Mouse (Mus musculus) heart, postnatal 0 days (tissue): ENCODE measurements at regions not wholly inside any gene's neighbourhood (a gene's known extent, or its start where the extent isn't known, plus 50 kb on each side); places are given as distances from the start of the nearest gene placed in this dataset.

ENCODE experiments used
- ATAC-seq: fragments of 200-750 bp; cut with Nextera tagmentation; 2 replicates; pipeline ENCODE4 v1.8.0; 2017; ENCODE audit warnings: low read depth, moderate number of reproducible peaks, moderate library complexity; ENCODE audit not compliant: insufficient read depth
- DNase-seq: peaks from one replicate; pipeline ENCODE4 v3.0.0-alpha.2; 2016; ENCODE audit warnings: low spot score
- H3K27ac ChIP-seq: fragments of 300-500 bp; sonication (generic); 2 replicates; pipeline ENCODE4 v1.5.1; 2014; ENCODE audit warnings: low read depth, mild to moderate bottlenecking
- H3K27me3 ChIP-seq: fragments of 300-500 bp; sonication (generic); 2 replicates; pipeline ENCODE4 v1.6.1; 2014; ENCODE audit warnings: low read length, mixed read lengths; ENCODE audit not compliant: control insufficient read depth, insufficient read depth
- H3K36me3 ChIP-seq: fragments of 300-500 bp; sonication (generic); replicated peaks from 2 replicates; pipeline ENCODE4 v1.6.1; 2014; ENCODE audit warnings: low read length, mixed read lengths; ENCODE audit not compliant: control insufficient read depth, insufficient read depth
- H3K4me1 ChIP-seq: fragments of 300-500 bp; sonication (generic); 2 replicates; pipeline ENCODE4 v1.6.1; 2014; ENCODE audit warnings: antibody characterized with exemption; ENCODE audit not compliant: control insufficient read depth, insufficient read depth
- H3K4me2 ChIP-seq: fragments of 300-500 bp; sonication (generic); 2 replicates; pipeline ENCODE4 v1.6.1; 2014; ENCODE audit warnings: low read depth, mild to moderate bottlenecking, low read length, moderate library complexity
- H3K4me3 ChIP-seq: fragments of 300-500 bp; sonication (generic); 2 replicates; pipeline ENCODE4 v1.5.1; 2014; ENCODE audit warnings: low read depth, low read length
- H3K9ac ChIP-seq: fragments of 300-500 bp; sonication (generic); replicated peaks from 2 replicates; pipeline ENCODE4 v1.6.1; 2014; ENCODE audit warnings: low read depth, low read length, mixed read lengths
- H3K9me3 ChIP-seq: fragments of 300-500 bp; sonication (generic); replicated peaks from 2 replicates; pipeline ENCODE4 v1.6.1; 2016; ENCODE audit warnings: low read length; ENCODE audit not compliant: control insufficient read depth
- CTCF ChIP-seq: IDR thresholded peaks from 2 replicates; pipeline ENCODE4 v1.5.1; 2016; ENCODE audit warnings: antibody characterized with exemption, control low read depth, low read depth
- EP300 ChIP-seq: IDR thresholded peaks from 2 replicates; pipeline ENCODE4 v1.6.1; 2016; ENCODE audit warnings: antibody characterized with exemption, low read depth
- WGBS: fragments of 180-500 bp; shearing (Covaris S2); extraction: QIAGEN DNeasy Blood & Tissue Kit; methylation state at CpG from one replicate; pipeline ENCODE4 v1.1.7; 2014; 5-methylcytosine and 5-hydroxymethylcytosine counted together

DNA sequence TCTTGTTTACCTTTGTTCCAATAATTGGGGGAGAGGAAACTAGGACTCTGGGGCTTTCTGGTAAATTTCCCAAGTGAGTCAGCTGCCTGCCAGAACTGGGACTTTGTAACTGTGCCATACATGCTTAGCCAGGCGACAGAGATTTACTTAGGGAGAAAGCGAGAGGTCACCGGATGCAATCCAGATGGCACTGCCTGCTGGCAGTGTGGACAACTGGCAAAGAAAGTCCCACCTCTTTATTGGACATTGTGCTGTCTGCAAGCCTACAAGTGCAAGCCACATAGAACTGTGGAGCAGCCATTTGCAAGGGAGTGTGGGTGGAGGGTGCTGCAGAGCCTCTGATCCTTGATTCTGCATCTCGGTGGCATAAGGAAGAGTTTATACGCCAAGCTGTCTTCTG lies 362.7 kb downstream of the Rps15a start:
- Histone ChIP-seq H3K27ac (no peak overlapping the region), H3K9ac (no peak overlapping the region), H3K4me1 (no peaks in the 10 kb centered on the region), H3K9me3 (no peaks in the 10 kb centered on the region), H3K36me3 (no peaks in the 10 kb centered on the region), H3K27me3 (no peaks in the 10 kb centered on the region), H3K4me2 (no peak overlapping the region), H3K4me3 (no peak overlapping the region)
- WGBS, result 74% methylated on average over 5 of the region's 5 CpGs
- ATAC-seq (no peak), DNase-seq (no peak)
- TF ChIP-seq CTCF (no peak), EP300 (no peak)

DNA sequence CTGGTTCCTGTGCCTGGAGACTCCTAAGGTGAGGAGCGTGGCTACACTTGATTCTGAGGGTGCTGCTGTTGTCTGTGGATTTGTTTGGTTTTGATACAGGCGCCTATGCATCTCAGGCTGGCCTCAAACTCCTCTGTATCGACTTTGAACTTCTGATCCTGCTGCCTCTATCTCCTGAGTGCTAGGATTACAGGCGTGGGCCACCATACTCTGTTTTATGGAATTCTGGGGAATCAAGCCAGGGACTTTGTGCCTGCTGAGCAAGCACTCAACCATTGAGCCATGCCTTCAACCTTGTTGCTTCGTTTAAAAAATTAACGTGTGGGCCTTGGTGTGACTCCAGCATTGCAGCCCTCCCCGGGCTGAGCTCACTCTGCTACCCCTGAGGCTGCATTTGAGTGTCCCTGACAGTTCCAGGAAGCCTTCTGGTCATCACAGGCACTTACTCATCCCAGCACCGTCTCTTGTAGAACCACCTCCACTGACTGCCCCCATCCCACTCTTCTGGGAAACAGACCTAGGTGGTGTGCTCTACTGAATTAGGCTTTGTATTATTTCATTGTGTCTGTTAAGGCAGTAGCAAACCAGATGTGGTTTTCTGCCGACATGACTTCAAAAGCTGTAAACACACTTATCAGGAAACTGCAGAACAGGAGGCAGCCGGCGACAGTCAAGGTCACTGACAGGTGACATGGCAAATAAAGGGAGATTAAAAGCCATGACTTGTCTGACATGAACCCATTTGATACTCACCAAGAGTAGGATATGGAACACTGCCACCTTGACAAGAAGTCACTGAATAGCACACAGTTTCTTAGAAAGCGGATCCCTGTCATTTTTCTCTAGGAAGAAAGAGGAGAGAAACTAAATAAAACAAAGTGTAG lies 363.4 kb downstream of the Rps15a start:
- Histone ChIP-seq H3K27me3 (no peaks in the 10 kb centered on the region), H3K4me2 (no peak overlapping the region), H3K9me3 (no peaks in the 10 kb centered on the region), H3K27ac (no peak overlapping the region), H3K4me1 (no peaks in the 10 kb centered on the region), H3K36me3 (no peaks in the 10 kb centered on the region), H3K4me3 (no peak overlapping the region), H3K9ac (no peak overlapping the region)
- no peak for TF ChIP-seq CTCF
- TF ChIP-seq EP300, result no peak
- 48% methylated on average over 12 of the region's 12 CpGs for WGBS
- ATAC-seq (no peak), DNase-seq (no peak)

GRCm38 (mm10) chr7:117747991-117748390 lies 367.2 kb downstream of the Xylt1 start:
- WGBS, result 61% methylated on average over 4 of the region's 4 CpGs

DNA sequence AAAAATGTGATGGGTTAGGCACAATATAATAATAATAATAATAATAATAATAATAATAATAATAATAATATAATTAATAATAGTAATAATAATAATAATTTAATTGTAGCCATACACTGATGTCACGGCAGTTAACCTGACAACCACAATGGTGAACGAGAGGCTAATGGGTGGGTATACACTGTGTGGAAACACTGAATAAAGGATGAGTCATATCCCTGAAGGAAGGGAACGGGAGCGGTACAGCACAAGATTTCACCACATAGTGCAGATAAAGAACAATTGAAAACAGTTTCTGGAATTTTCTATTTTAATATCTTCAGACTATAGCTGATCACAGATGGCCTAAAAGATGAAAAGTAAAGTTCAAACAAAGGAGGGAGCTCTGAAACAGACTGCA lies 365.6 kb downstream of the Xylt1 start:
- TF ChIP-seq EP300 (no peak), CTCF (no peak)
- no peak for ATAC-seq

More at GRCm38 (mm10) chr7:117747991-117748390, 367.2 kb downstream of the Xylt1 start:
- DNase-seq (no peak), ATAC-seq (no peak)
- H3K9ac ChIP-seq, result no peak overlapping the region
- no peak overlapping the region for H3K27ac ChIP-seq
- H3K4me1 ChIP-seq, result no peaks in the 10 kb centered on the region
- no peaks in the 10 kb centered on the region for H3K27me3 ChIP-seq
- TF ChIP-seq EP300 (no peak), CTCF (no peak)
- H3K36me3 ChIP-seq, result no peaks in the 10 kb centered on the region
- H3K9me3 ChIP-seq, result no peaks in the 10 kb centered on the region
- H3K4me3 ChIP-seq, result no peak overlapping the region
- no peak overlapping the region for H3K4me2 ChIP-seq

DNA sequence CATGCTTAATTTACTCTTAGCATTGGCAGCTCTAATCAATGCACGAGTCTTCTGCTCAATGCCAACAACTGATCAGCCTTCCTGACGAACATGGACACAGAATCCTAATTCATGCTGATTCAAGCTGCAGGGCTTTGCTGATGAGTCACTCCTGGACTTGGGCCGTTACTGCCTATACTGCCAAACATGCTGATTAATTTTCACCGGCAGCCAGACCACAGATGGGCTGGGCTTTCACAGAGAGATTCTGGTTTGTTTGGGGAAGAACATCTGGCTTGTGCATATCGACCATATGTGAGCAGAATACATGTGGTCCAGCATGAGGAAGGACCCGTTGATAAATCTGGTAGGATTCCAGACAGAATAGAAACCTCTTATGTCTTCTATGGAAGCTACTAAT lies 358.9 kb downstream of the Xylt1 start:
- DNase-seq (no peak), ATAC-seq (no peak)
- no peaks in the 10 kb centered on the region for H3K36me3 ChIP-seq
- H3K4me1 ChIP-seq, result no peaks in the 10 kb centered on the region
- WGBS, result 51% methylated on average over 6 of the region's 6 CpGs
- H3K9me3 ChIP-seq, result no peaks in the 10 kb centered on the region
- no peak overlapping the region for H3K4me3 ChIP-seq
- no peaks in the 10 kb centered on the region for H3K27me3 ChIP-seq
- no peak overlapping the region for H3K9ac ChIP-seq
- TF ChIP-seq CTCF, result no peak
- no peak for TF ChIP-seq EP300
- no peak overlapping the region for H3K4me2 ChIP-seq
- H3K27ac ChIP-seq, result no peak overlapping the region

More for the DNA sequence above, 365.6 kb downstream of the Xylt1 start:
- Histone ChIP-seq H3K27ac (no peak overlapping the region), H3K36me3 (no peaks in the 10 kb centered on the region), H3K4me1 (no peaks in the 10 kb centered on the region), H3K27me3 (no peaks in the 10 kb centered on the region), H3K4me2 (no peak overlapping the region), H3K9ac (no peak overlapping the region), H3K4me3 (no peak overlapping the region), H3K9me3 (no peaks in the 10 kb centered on the region)
- no peak for DNase-seq
- 57% methylated on average over 4 of the region's 4 CpGs for WGBS

- ATAC-seq (no peak), DNase-seq (no peak)
- Histone ChIP-seq H3K36me3 (no peaks in the 10 kb centered on the region), H3K4me1 (no peaks in the 10 kb centered on the region), H3K9me3 (no peaks in the 10 kb centered on the region), H3K27me3 (no peaks in the 10 kb centered on the region), H3K4me2 (no peak overlapping the region), H3K27ac (no peak overlapping the region), H3K4me3 (no peak overlapping the region), H3K9ac (no peak overlapping the region)
- WGBS, result 53% methylated on average over 3 of the region's 3 CpGs
- no peak for TF ChIP-seq CTCF
- TF ChIP-seq EP300, result no peak
These were observed 354.9 kb downstream of the Xylt1 start for GRCm38 (mm10) chr7:117735699-117736020.
